Mouse (Mus musculus) limb, embryonic 11.5 days (tissue): Measurements from ENCODE around the gene Ccdc183. TPM values are rescaled to one million over a fixed set of nuclear protein-coding genes. Genes with fewer than 3 reads are reported as not detected.

ENCODE experiments used
- ATAC-seq: fragments of 200-750 bp; cut with Nextera tagmentation; 2 replicates; pipeline ENCODE4 v1.8.0; 2017; ENCODE audit warnings: low read depth; ENCODE audit not compliant: insufficient number of reproducible peaks, low FRiP score, low TSS enrichment
- DNase-seq: peaks from one replicate; pipeline ENCODE4 v3.0.0-alpha.2; 2015; ENCODE audit warnings: low spot score
- H3K27ac ChIP-seq: fragments of 300-500 bp; sonication (generic); replicated peaks from 2 replicates; pipeline ENCODE4 v1.5.1; 2014; ENCODE audit warnings: low read depth, mild to moderate bottlenecking, low read length
- H3K27me3 ChIP-seq: fragments of 300-500 bp; sonication (generic); 2 replicates; pipeline ENCODE4 v1.6.1; 2014; ENCODE audit warnings: mild to moderate bottlenecking, low read length, mixed read lengths; ENCODE audit not compliant: control insufficient read depth, insufficient read depth
- H3K36me3 ChIP-seq: fragments of 300-500 bp; sonication (generic); 2 replicates; pipeline ENCODE4 v1.6.1; 2014; ENCODE audit warnings: mild to moderate bottlenecking, low read length, moderate library complexity, mixed read lengths; ENCODE audit not compliant: control insufficient read depth, insufficient read depth
- H3K4me1 ChIP-seq: fragments of 300-500 bp; sonication (generic); 2 replicates; pipeline ENCODE4 v1.6.1; 2014; ENCODE audit warnings: low read length, mixed read lengths; ENCODE audit not compliant: control insufficient read depth, insufficient read depth
- H3K4me2 ChIP-seq: fragments of 300-500 bp; sonication (generic); 2 replicates; pipeline ENCODE4 v1.6.1; 2014; ENCODE audit warnings: low read depth, mild to moderate bottlenecking, moderate library complexity; ENCODE audit not compliant: severe bottlenecking
- H3K4me3 ChIP-seq: fragments of 300-500 bp; sonication (generic); 2 replicates; pipeline ENCODE4 v1.5.1; 2014; ENCODE audit warnings: low read depth, low read length
- H3K9ac ChIP-seq: fragments of 300-500 bp; sonication (generic); 2 replicates; pipeline ENCODE4 v1.6.1; 2014; ENCODE audit warnings: mild to moderate bottlenecking, low read length
- H3K9me3 ChIP-seq: fragments of 300-500 bp; sonication (generic); 2 replicates; pipeline ENCODE4 v1.6.1; 2016; ENCODE audit warnings: low read length; ENCODE audit not compliant: control insufficient read depth
- WGBS: fragments of 180-500 bp; shearing (Covaris S2); extraction: QIAGEN DNeasy Blood & Tissue Kit; methylation state at CpG from one replicate; pipeline ENCODE4 v1.1.7; 2014; 5-methylcytosine and 5-hydroxymethylcytosine counted together
- polyA plus RNA-seq: library from polyadenylated mRNA; unstranded; fragments of >200 nt; fragmentation: Nextera tagmentation; extraction: Ambion mirVana; gene quantifications from 2 replicates; pipeline ENCODE4 v1.2.1, GENCODE M21; 2014

Ccdc183 gene
- polyA plus RNA-seq, 1 experiment from 2014 or later: 0.15 TPM

DNA sequence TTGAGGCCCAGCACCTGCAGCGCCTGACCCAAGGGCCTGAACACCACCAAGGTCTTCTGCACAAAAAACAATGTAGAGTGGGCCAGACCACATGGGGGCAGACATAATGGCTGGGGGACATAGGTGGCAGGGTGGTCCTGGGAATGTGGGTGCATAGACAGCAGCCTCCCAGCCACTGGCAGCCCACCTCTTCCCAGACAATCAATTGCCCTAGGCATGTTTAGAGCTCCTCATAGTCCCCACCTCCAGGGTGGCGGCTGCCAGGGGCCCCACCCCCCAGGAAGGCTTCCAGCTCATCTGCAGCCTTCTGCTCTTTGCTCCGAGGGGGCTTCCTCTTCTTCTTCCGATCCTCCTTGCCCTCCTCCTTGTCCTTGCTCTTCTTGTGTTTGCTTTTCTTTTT lies 33.9 kb downstream of the Ccdc183 start:
- peaks cover 23% of the 10 kb centered on the region for H3K27me3 ChIP-seq
- DNase-seq (no peak), ATAC-seq (no peak)
- no peak overlapping the region for H3K9ac ChIP-seq
- peaks cover 13% of the 10 kb centered on the region for H3K4me1 ChIP-seq
- WGBS: 68% methylated on average over 4 of the region's 4 CpGs
- H3K4me3 ChIP-seq: no peak overlapping the region
- no peaks in the 10 kb centered on the region for H3K9me3 ChIP-seq
- H3K27ac ChIP-seq: no peak overlapping the region
- H3K4me2 ChIP-seq: no peak overlapping the region
- peaks cover 13% of the 10 kb centered on the region for H3K36me3 ChIP-seq

DNA sequence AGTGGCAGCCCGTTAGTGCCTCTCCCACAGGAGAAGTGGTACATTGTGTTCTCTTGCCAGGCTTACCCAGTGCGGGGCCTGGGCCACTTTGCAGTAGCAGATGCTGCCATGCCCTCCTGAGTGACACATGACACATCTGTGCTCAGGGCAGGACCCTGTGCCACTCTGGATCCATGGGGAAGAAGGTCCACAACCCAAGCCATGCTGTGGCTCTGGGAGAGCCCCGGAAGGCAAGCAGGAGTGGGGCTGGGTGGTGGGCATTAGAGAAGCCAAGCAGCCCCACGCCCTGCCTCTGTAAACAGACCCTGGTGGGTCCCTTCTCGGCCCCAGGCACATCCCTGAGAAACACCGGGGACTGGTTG lies 34.4 kb downstream of the Ccdc183 start:
- 95% methylated on average over 6 of the region's 6 CpGs for WGBS
- Histone ChIP-seq H3K4me3 (no peak overlapping the region), H3K9me3 (no peaks in the 10 kb centered on the region), H3K27ac (no peak overlapping the region), H3K36me3 (peaks cover 13% of the 10 kb centered on the region), H3K9ac (no peak overlapping the region), H3K4me2 (no peak overlapping the region), H3K27me3 (peaks cover 28% of the 10 kb centered on the region), H3K4me1 (peaks cover 13% of the 10 kb centered on the region)
- ATAC-seq (no peak), DNase-seq (peak; percentile 20)

DNA sequence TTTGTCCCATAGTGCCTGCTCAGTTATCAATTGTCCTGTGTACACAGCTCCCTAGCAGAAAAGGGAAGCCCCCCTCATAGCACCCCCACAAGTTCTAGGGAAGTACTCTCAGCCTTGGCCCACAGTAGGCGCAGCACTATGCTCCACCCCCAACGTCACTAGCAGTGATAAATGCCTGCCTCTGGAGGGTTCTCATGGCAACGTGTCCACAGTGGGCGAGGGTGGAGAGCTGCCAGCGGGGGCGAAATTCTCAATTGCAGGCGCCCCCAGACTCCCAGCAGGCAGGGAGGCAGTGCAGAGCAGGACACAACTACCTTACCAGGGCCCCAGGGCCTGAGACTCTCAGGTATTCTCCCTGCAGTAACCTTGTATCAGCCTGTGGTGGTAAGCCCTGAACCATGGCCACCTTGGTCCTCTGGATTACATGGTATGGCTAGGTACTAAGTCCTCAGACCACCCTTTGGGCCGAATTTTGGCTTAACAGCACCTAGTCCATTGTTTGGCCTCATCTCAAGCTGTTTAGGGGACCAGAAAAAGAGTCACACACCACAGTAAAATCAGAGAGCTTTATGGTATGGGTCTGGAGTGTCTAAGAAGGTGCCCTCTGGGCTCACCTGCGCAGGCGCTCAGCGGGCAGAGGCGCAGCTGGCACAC lies 34.9 kb downstream of the Ccdc183 start:
- H3K4me3 ChIP-seq: no peak overlapping the region
- DNase-seq: peak; percentile 28
- H3K4me1 ChIP-seq: peaks cover 19% of the 10 kb centered on the region
- no peak for ATAC-seq
- H3K4me2 ChIP-seq: no peak overlapping the region
- no peak overlapping the region for H3K27ac ChIP-seq
- no peaks in the 10 kb centered on the region for H3K9me3 ChIP-seq
- peaks cover 33% of the 10 kb centered on the region for H3K27me3 ChIP-seq
- H3K36me3 ChIP-seq: peaks cover 13% of the 10 kb centered on the region; the same call in 1 of the 2 replicates
- WGBS: 54% methylated on average over 12 of the region's 12 CpGs
- no peak overlapping the region for H3K9ac ChIP-seq

DNA sequence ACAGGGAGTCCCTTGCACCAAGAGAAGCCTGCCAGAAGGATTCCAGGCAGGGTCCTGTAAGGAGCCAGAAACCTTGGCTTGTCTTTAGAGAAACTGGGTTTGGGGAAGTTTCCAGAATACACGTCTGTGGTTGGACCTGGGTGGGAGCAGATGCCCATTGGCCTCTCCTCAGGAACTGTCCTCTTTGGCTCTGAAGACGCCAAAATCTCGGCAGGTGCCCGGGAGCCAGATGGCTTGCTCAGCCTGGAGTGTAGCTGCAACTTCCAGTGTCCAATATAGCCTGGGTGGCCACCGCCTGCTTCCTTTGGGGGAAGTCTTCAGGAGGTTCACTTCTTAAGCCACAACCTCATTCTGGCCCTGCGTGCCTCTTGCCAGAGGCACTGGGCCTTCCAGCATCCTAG lies 35.6 kb downstream of the Ccdc183 start:
- Histone ChIP-seq H3K36me3 (peaks cover 10% of the 10 kb centered on the region; the same call in 1 of the 2 replicates), H3K4me1 (peaks cover 25% of the 10 kb centered on the region), H3K27ac (no peak overlapping the region), H3K9me3 (no peaks in the 10 kb centered on the region), H3K4me3 (no peak overlapping the region), H3K27me3 (peaks cover 40% of the 10 kb centered on the region), H3K9ac (no peak overlapping the region), H3K4me2 (no peak overlapping the region)
- WGBS: 30% methylated on average over 6 of the region's 6 CpGs
- peak; percentile 29 for DNase-seq
- ATAC-seq: no peak

DNA sequence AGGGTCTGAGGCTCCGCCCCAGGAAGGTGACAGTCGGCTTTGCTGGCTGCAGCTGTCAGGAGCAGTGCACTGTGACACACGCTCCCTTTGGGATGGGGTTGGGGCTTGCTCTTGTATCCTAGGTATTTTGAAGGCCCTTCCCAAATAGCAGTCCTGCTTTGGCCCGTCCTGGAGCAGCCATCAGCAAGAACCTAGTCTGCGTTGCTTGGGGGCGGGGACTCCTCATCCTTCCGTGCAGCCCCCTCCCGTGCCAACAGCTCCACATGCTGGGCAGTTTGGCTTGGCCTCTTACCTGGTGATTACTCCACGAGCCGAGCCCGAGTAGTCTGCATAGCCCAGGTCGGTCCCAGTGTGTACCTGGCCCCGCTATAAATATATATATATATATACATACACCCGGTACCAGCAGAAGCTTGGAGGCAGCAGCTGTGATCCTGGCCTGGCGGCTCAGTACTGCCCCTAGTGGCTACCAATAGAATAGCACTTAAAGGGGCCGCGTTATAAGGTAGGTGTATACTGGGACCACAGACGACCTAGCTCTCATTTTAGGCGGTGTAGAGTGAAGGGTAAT lies 36.1 kb downstream of the Ccdc183 start, which contains the start of gene Ajm1:
Gene Ajm1, minus strand, starts transcription at position 464 of the 571 bp plus-strand sequence.
- peak; percentile 80 for DNase-seq
- no peak within 1 kb of the TSS for H3K9ac ChIP-seq
- 8% methylated on average over 19 of the region's 19 CpGs for WGBS

DNA sequence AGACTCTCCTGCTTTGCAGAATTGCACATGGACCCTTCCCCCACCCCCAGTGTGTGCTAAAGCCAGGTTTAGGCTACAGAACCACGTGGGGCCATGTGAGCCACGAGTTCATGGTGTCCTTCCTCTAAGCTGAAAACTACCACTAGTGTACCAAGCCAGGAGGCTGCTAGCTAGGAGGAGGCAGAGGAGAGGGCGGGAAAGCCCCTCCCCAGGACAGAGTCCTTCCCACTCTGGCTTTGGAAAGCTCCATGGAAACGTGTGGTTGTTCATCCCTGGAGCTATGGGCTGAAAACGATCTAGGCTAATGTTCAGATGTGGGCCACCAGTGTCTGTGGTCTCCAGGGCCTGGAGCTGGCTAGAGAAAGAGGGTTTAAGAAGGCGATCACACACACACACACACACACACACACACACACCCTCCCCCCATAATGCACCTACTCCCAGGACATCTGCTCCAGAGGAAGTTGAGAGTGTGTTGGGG lies 36.8 kb downstream of the Ccdc183 start:
- ATAC-seq: no peak
- H3K4me1 ChIP-seq: peaks cover 28% of the 10 kb centered on the region
- peaks cover 49% of the 10 kb centered on the region for H3K27me3 ChIP-seq
- DNase-seq: no peak
- H3K9me3 ChIP-seq: no peaks in the 10 kb centered on the region
- 49% methylated on average over 6 of the region's 6 CpGs for WGBS
- H3K4me2 ChIP-seq: no peak overlapping the region
- H3K9ac ChIP-seq: no peak overlapping the region
- H3K36me3 ChIP-seq: peaks cover 10% of the 10 kb centered on the region; the same call in 1 of the 2 replicates
- H3K4me3 ChIP-seq: no peak overlapping the region
- no peak overlapping the region for H3K27ac ChIP-seq

More for the DNA sequence above, 36.1 kb downstream of the Ccdc183 start, which contains the start of gene Ajm1:
- Histone ChIP-seq H3K9me3 (no peaks in the 10 kb centered on the region), H3K4me3 (no peak within 1 kb of the TSS), H3K4me2 (peak within 1 kb of the TSS; percentile 37; the same call in 1 of the 2 replicates), H3K27ac (no peak within 1 kb of the TSS), H3K4me1 (peaks cover 26% of the 10 kb centered on the region), H3K27me3 (peaks cover 45% of the 10 kb centered on the region), H3K36me3 (peaks cover 10% of the 10 kb centered on the region; the same call in 1 of the 2 replicates)
- ATAC-seq: peak; percentile 65

DNA sequence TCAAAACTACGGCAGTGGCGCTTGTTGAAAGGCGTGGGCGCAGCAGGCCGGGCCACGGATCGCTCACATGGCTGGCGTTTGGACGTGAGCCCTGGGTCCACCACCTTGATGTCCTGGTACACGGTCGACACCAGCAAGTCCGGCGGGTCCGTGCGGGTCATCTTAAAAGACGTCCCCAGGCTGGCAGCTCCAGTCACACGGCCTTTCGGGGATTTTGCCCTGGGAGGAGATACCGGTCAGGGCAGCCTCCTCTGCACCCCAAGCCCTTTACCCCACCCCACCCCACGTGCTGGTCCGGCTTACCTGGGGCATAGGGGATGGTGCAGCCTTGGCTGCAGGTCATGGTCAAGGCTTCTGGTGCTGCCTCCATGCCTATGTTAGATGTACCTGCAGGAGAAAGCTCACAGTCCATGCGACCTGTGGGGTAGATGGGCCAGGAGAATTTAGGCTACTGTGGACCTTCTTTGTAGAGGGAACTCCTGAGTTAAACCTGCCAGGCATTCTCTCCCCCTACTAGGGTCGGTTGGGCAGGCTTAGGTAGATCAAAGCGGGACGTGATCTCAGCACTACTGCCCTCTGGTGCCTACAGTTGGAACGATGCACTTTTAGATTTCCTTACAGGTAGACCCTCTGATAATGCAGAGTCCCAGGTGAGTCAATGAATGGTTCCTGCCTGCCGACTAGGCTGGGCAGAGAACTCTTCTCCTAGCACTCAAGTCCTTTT lies 37.6 kb downstream of the Ccdc183 start:
- Histone ChIP-seq H3K4me3 (no peak overlapping the region), H3K27ac (no peak overlapping the region), H3K4me1 (peaks cover 32% of the 10 kb centered on the region), H3K9me3 (no peaks in the 10 kb centered on the region), H3K27me3 (peaks cover 49% of the 10 kb centered on the region), H3K9ac (0 out of 2 replicates have a peak overlapping the region, but pooled peaks have one; percentile 13), H3K36me3 (peaks cover 6% of the 10 kb centered on the region; the same call in 1 of the 2 replicates), H3K4me2 (peak overlapping the region; percentile 22; the same call in 1 of the 2 replicates)
- 7% methylated on average over 27 of the region's 27 CpGs for WGBS
- ATAC-seq (no peak), DNase-seq (peak; percentile 72)
